Mouse (Mus musculus): ENCODE measurements around the gene Mettl26.

GRCm38 (mm10) chr17:25844396-25844901, 30.4 kb upstream of the Mettl26 start, which contains the start of gene Rhot2:
- TF ChIP-seq CTCF (IDR thresholded peaks at IDR 0.05; ENCODE audit: insufficient read depth, low read length), result no peak
- peak; percentile 56 for TF ChIP-seq POLR2A (IDR thresholded peaks at IDR 0.05; ENCODE audit: borderline replicate concordance, extremely low read depth, low read depth, low read length)

Measured in lung, adult 2 months (tissue).